Mouse (Mus musculus) lung, adult 2 months (tissue): Measurements from ENCODE around the gene Clic1.

Experiments used
- CTCF ChIP-seq: fragments of 200-500 bp; IDR thresholded peaks from 2 replicates; pipeline ENCODE4 v1.5.1; 2011; ENCODE audit warnings: mild to moderate bottlenecking, low read length, control low read depth; ENCODE audit not compliant: insufficient read depth
- POLR2A ChIP-seq: fragments of 200-500 bp; IDR thresholded peaks from 2 replicates; pipeline ENCODE4 v1.6.1; 2011; ENCODE audit warnings: low read depth, mild to moderate bottlenecking, control low read depth, low read length, borderline replicate concordance; ENCODE audit errors: extremely low read depth

DNA sequence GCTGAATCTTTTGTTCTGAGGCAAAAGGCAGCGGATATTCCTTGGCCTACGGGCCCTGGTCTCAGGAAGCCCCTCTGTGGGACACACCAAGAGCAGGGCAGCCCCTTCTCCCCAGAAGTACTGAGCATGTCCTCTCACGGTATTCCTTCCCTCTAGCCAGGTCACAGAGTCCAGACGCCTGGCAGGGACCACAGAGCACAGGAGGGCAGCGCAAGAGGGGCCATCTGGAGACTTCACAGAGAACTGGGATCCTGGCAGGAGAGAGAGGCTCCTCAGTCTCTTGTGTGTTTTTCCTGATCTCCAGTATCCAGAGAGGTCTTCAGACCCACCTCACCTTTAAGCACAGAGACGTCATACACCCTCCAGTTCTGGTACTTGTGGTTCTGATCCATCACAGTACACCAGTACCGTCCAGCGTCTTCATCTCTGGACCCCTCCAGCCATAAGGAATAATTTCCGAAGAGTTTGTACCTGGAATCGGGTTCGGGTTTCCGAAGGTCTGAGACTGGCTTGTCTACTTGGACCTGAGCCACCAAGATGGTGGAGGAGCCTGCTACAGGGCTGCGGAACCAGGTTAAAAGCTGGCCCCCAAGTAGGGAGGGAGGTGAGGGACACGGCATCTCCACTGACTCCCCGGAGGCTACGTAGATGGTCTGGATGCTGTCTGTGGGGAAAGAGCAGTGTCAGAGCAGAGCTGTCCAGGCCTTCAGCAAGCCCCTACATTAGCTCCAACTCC, 33.2 kb downstream of the Clic1 start:
- TF ChIP-seq POLR2A (no peak), CTCF (no peak)
